Mouse (Mus musculus) megakaryocyte, embryonic 14.5 days (primary cell): ENCODE measurements at regions not wholly inside any gene's neighbourhood (a gene's known extent, or its start where the extent isn't known, plus 50 kb on each side); places are given as distances from the start of the nearest gene placed in this dataset.

Source experiments
- FLI1 ChIP-seq: IDR thresholded peaks from 2 replicates; pipeline ENCODE4 v1.6.1; 2012; ENCODE audit warnings: low read length, inconsistent platforms, mixed read lengths
- GATA1 ChIP-seq: IDR thresholded peaks from 3 replicates; pipeline ENCODE4 v1.6.1; 2012; ENCODE audit warnings: mixed read lengths, low read length, inconsistent platforms, borderline replicate concordance

DNA sequence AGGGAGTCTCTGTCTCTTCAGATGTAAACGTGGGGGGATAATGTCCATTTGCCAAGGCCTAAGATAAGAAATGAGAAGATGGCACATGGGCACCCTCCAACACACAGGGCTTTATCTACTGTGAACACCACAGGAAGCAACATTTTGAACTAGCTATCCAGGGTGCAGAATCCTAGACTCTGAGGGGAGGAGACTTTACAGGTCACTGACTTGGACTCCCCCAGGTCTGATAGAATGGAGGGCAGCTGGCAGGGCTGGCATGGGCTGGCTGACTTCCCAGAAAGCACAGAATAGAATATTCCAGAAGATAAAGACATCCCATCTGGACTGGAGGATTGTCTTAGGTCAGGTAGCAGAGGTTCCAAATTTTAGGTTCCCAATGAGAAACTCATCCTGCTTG is 201.2 kb upstream of the Ncam1 start:
- TF ChIP-seq GATA1 (no peak), FLI1 (no peak)
